Mouse (Mus musculus): Measurements from ENCODE around the gene Ralgapa2. TPM values are rescaled to one million over a fixed set of nuclear protein-coding genes. Genes with fewer than 3 reads are reported as not detected.

The Ralgapa2 gene
- polyA plus RNA-seq, 1 experiment from 2014 or later: 7.7 TPM

GRCm38 (mm10) chr2:146196126-146196525 is 316.0 kb downstream of the Ralgapa2 start:
- no peak for ATAC-seq (ENCODE audit: borderline replicate concordance, extremely low read depth, low FRiP score, low TSS enrichment)
- WGBS: 88% methylated on average over 11 of the region's 11 CpGs
- no peak overlapping the region for H3K9ac ChIP-seq

More at GRCm38 (mm10) chr2:146196126-146196525, 316.0 kb downstream of the Ralgapa2 start:
- H3K9me3 ChIP-seq: no peaks in the 10 kb centered on the region
- no peaks in the 10 kb centered on the region for H3K27me3 ChIP-seq
- no peaks in the 10 kb centered on the region for H3K36me3 ChIP-seq
- H3K27ac ChIP-seq: no peak overlapping the region
- H3K4me2 ChIP-seq: no peak overlapping the region
- H3K4me3 ChIP-seq: no peak overlapping the region
- no peaks in the 10 kb centered on the region for H3K4me1 ChIP-seq

Data from lung, embryonic 15.5 days (tissue).